Mouse (Mus musculus): Measurements from ENCODE around the gene Tcp11l2. TPM values are rescaled to one million over a fixed set of nuclear protein-coding genes. Genes with fewer than 3 reads are reported as not detected.
A peak's percentile ranks its signal among the peaks of the same experiment; 100 is the strongest.

The Tcp11l2 gene
- polyA plus RNA-seq, 1 experiment from 2014 or later: 59.9 TPM

DNA sequence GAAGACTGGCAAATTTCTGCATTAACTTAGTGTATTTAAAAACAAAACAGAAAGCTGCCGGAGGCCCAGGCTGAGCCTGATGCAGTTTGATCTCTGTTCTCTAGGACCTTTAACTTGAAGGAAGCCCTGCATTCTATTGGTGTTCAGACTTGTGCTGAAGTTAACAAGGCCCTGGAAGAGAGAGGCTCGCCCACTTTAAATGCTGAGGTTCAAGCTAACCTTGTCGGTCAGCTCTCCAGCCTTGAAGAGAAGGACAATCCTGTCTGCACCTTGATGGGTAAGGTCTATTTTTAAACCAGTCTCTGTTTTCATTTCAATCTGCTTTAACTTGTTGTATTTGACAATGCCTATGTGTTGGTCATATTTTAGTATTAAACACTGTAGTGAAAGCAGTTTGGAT, 31.9 kb downstream of the Tcp11l2 start:
- H3K36me3 ChIP-seq (replicated peaks): peaks cover 54% of the 10 kb centered on the region
- WGBS (ENCODE audit: insufficient replicate concordance): 74% methylated on average over 3 of the region's 3 CpGs
- no peak for ATAC-seq (ENCODE audit: insufficient read depth)

DNA sequence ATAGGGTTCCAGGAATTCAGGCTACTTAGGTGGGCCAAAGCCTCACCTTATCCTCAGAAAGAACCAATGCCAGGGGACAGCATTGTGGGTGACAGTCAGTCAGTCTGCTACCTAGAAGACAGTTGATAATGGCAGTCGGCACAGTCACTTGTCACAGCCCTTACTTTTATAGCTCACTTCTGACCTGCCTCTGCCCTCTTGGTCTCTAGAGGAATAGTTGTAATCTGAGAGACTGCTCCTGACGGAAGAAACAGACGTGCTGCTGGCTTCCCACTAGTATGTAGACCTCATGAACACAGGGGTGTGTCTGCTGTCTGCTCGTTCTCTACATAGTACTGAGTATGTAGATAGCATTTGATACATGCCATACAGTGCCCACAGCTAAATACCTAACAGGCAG, 33.9 kb downstream of the Tcp11l2 start:
- Histone ChIP-seq H3K4me3 (replicated peaks) (no peak overlapping the region), H3K4me1 (replicated peaks) (peaks cover 13% of the 10 kb centered on the region), H3K9ac (no peak overlapping the region), H3K27ac (replicated peaks) (no peak overlapping the region), H3K4me2 (no peak overlapping the region), H3K36me3 (replicated peaks) (peaks cover 47% of the 10 kb centered on the region), H3K9me3 (replicated peaks) (no peaks in the 10 kb centered on the region), H3K27me3 (no peaks in the 10 kb centered on the region)
- ATAC-seq (ENCODE audit: insufficient read depth): no peak
- WGBS (ENCODE audit: insufficient replicate concordance): 62% methylated on average over 4 of the region's 4 CpGs

More for the DNA sequence above, 31.9 kb downstream of the Tcp11l2 start:
- Histone ChIP-seq H3K9ac (no peak overlapping the region), H3K4me1 (replicated peaks) (0 out of 2 replicates have a peak, but pooled peaks cover 8% of the 10 kb centered on the region), H3K27ac (replicated peaks) (no peak overlapping the region), H3K27me3 (no peaks in the 10 kb centered on the region), H3K4me2 (no peak overlapping the region), H3K4me3 (replicated peaks) (no peak overlapping the region), H3K9me3 (replicated peaks) (no peaks in the 10 kb centered on the region)

DNA sequence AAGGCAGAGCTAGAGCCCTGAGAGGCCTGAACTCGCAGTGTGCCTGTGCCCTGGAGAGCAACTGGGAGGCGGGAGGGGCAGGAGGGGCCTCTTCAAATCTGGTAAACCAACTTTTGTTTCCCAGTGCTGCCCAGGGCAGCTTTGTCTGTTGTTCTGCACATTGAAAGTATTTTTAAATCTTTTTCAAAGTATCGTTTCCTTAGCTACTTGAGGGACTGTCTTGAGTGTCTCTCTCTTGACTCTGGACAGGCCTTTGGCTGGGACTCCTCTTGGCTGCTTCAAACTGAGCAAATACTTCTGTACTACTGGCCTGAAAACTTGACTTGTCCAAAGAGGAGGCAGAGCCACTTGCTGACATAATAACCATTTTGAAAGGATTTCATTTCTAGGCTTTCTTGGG, 34.4 kb downstream of the Tcp11l2 start:
- H3K4me3 ChIP-seq (replicated peaks): no peak overlapping the region
- no peaks in the 10 kb centered on the region for H3K27me3 ChIP-seq
- peaks cover 43% of the 10 kb centered on the region for H3K36me3 ChIP-seq (replicated peaks)
- ATAC-seq (ENCODE audit: insufficient read depth): no peak
- peaks cover 13% of the 10 kb centered on the region for H3K4me1 ChIP-seq (replicated peaks)
- WGBS (ENCODE audit: insufficient replicate concordance): 66% methylated on average over 3 of the region's 3 CpGs
- no peak overlapping the region for H3K9ac ChIP-seq
- H3K4me2 ChIP-seq: no peak overlapping the region
- no peak overlapping the region for H3K27ac ChIP-seq (replicated peaks)
- no peaks in the 10 kb centered on the region for H3K9me3 ChIP-seq (replicated peaks)

DNA sequence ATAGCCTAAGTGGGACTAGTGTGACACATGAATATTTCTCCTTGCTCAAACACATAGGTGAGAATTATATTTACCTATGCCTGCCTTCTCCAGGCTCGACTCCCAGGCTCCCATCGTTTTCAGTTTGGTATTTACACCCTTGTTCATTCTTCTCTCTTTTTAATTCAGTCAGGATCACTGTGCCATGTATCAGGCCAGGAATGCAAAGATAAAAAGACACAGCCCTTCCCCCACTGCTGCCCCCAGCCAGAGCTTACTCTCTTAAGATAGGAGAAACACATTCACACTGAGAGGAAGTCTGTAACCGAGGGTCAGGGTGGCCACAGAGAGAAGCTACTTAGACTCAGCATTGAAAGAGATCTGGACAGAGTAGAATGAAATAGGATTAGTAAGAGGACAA, 35.2 kb downstream of the Tcp11l2 start:
- H3K4me1 ChIP-seq (replicated peaks): peaks cover 13% of the 10 kb centered on the region
- peaks cover 39% of the 10 kb centered on the region for H3K36me3 ChIP-seq (replicated peaks)
- WGBS (ENCODE audit: insufficient replicate concordance): 39% methylated on average over 3 of the region's 3 CpGs

DNA sequence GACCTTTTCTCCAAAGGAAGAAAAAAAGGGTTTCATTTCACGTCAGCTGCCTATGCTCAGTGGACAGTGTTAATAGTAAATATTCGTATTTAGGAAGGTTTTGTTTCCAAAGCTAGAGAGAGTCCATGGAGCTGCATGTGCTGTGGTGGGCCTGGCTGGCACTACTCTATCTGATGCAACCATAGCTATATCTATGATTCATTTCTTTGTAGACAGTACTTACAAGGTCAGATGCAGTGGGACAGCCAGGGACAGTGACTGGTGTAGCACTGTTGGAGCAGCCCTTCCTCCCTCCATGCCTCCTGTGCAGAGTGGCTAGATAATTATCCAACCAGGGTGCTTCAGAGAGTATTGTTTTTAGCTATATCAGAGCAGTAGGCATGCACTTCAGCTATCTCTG, 35.9 kb downstream of the Tcp11l2 start:
- Histone ChIP-seq H3K27ac (replicated peaks) (no peak overlapping the region), H3K36me3 (replicated peaks) (peaks cover 36% of the 10 kb centered on the region), H3K4me1 (replicated peaks) (peaks cover 13% of the 10 kb centered on the region), H3K9me3 (replicated peaks) (no peaks in the 10 kb centered on the region), H3K9ac (no peak overlapping the region), H3K4me2 (no peak overlapping the region), H3K4me3 (replicated peaks) (no peak overlapping the region), H3K27me3 (no peaks in the 10 kb centered on the region)
- ATAC-seq (ENCODE audit: insufficient read depth): no peak
- WGBS (ENCODE audit: insufficient replicate concordance): 64% methylated on average over 2 of the region's 2 CpGs

More for the DNA sequence above, 35.2 kb downstream of the Tcp11l2 start:
- Histone ChIP-seq H3K9ac (no peak overlapping the region), H3K4me2 (no peak overlapping the region), H3K4me3 (replicated peaks) (no peak overlapping the region), H3K9me3 (replicated peaks) (no peaks in the 10 kb centered on the region), H3K27ac (replicated peaks) (no peak overlapping the region), H3K27me3 (no peaks in the 10 kb centered on the region)
- ATAC-seq (ENCODE audit: insufficient read depth): no peak

DNA sequence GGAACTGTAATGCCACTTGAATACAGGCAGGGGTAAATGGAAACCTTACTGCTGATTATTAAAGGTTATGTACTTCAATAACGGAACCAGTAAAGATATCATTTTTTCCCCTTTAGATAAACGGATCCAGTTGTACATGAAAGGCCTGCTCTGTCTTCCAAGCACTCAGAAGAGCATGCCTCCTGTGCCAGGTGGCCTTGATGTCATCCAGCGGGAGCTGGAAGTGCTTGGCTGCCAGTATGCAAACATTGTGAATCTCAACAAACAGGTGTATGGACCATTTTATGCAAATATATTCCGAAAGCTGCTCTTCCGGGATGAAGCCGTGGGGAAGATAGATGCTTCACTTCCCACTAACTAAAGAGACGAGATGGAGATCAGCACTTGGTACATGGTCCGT, 36.9 kb downstream of the Tcp11l2 start:
- Histone ChIP-seq H3K27me3 (no peaks in the 10 kb centered on the region), H3K27ac (replicated peaks) (no peak overlapping the region), H3K36me3 (replicated peaks) (peaks cover 29% of the 10 kb centered on the region), H3K4me1 (replicated peaks) (peaks cover 13% of the 10 kb centered on the region), H3K4me2 (no peak overlapping the region), H3K9ac (no peak overlapping the region), H3K9me3 (replicated peaks) (no peaks in the 10 kb centered on the region), H3K4me3 (replicated peaks) (no peak overlapping the region)
- 70% methylated on average over 8 of the region's 8 CpGs for WGBS (ENCODE audit: insufficient replicate concordance)
- ATAC-seq (ENCODE audit: insufficient read depth): no peak

DNA sequence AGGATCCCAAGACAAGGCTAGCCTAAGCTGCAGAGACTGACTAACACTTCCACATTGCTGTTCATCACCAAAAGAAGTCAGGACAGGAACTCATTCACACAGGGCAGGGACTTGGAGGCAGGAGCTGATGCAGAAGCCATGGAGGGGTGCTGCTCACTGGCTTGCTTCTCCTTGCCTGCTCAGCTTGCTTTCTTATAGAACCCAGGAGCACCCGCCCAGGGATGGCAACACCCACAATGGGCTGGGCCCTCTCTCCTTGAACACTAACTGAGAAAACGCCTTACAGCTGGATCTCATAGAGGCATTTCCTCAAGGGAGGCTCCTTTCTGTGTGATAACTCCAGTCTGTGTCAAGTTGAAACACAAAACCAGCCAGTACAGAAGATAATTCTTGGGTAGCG, 38.6 kb downstream of the Tcp11l2 start:
- Histone ChIP-seq H3K27ac (replicated peaks) (no peak overlapping the region), H3K4me3 (replicated peaks) (no peak overlapping the region), H3K27me3 (no peaks in the 10 kb centered on the region), H3K9ac (no peak overlapping the region), H3K9me3 (replicated peaks) (no peaks in the 10 kb centered on the region), H3K4me2 (no peak overlapping the region), H3K4me1 (replicated peaks) (peaks cover 13% of the 10 kb centered on the region), H3K36me3 (replicated peaks) (peaks cover 14% of the 10 kb centered on the region)
- ATAC-seq (ENCODE audit: insufficient read depth): no peak
- WGBS (ENCODE audit: insufficient replicate concordance): 51% methylated on average over 3 of the region's 3 CpGs

DNA sequence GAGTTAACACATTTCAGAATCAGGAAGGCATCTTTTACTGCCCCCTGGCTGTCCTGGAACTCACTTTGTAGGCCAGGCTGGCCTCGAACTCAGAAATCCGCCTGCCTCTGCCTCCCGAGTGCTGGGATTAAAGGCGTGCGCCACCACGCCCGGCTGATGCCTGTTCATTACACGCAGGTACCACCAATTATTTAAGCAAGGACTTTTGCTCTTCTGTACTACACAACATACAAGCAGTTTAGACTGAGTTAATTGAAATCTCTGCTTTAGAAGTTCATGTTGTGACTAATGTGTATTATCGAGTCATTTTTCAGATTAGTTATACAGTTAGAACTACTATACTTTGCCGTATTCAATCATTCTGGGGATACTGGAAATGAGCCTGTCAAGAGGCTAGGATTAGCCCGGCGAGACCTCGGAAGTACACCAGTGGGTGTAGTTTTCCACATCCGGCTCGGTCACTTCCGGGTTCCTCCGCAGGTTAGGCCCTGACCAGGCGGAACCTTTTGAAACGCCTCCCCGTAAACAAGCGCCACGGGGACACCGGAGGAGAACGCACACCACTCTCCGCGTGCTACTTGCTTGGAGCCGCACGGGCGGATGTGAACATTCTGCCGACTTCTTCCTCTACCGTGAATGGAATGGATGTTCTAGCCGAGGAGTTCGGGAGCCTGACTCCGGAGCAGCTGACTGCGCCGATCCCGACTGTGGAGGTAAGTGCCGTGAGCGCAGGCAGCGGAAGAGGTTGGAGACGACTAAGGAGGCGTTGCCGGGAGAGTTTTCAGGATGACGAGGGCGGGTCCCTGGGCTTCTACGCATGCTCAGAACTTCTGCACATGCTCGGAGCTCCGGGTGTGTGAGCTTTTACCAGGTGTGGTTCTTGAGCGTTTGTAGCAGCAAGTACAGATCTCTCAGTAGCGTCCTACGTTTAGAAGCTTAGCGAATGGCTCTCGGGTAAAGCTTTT, 45.7 kb downstream of the Tcp11l2 start, which contains the start of gene Polr3b:
Polr3b (plus strand) TSS at position 467 of the 965 bp plus-strand sequence.
- H3K27me3 ChIP-seq: no peaks in the 10 kb centered on the region
- H3K4me3 ChIP-seq (replicated peaks): peak within 1 kb of the TSS; percentile 83
- ATAC-seq (ENCODE audit: insufficient read depth): peak; percentile 97
- H3K9ac ChIP-seq: peak within 1 kb of the TSS; percentile 53
- H3K4me2 ChIP-seq: peak within 1 kb of the TSS; percentile 78
- peaks cover 26% of the 10 kb centered on the region for H3K4me1 ChIP-seq (replicated peaks)
- 5% methylated on average over 53 of the region's 53 CpGs for WGBS (ENCODE audit: insufficient replicate concordance)
- no peaks in the 10 kb centered on the region for H3K36me3 ChIP-seq (replicated peaks)
- H3K27ac ChIP-seq (replicated peaks): peak within 1 kb of the TSS; percentile 99
- H3K9me3 ChIP-seq (replicated peaks): no peaks in the 10 kb centered on the region

DNA sequence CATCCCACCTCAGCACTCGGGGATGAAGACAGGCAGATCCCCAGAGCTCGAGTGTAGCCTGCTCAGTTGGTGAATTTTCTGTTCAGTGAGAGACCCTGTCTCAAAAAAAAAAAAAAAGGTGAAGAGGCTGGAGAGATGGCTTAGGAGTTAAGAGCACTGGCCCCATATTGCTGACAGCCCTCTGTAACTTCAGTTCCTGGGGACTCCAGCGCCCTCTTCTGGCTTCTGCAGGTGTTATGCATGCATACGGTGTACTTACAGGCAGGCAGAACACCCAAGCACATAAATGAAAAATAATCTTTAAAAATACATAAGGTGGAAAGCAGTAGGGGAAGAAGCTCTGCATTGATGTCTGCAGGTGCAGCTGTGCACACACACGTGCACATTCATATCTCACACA, 54.8 kb downstream of the Tcp11l2 start:
- WGBS (ENCODE audit: insufficient replicate concordance): 57% methylated on average over 5 of the region's 5 CpGs
- Histone ChIP-seq H3K27ac (replicated peaks) (no peak overlapping the region), H3K4me3 (replicated peaks) (no peak overlapping the region), H3K4me2 (no peak overlapping the region), H3K9ac (no peak overlapping the region), H3K9me3 (replicated peaks) (no peaks in the 10 kb centered on the region), H3K4me1 (replicated peaks) (no peaks in the 10 kb centered on the region), H3K36me3 (replicated peaks) (peaks cover 51% of the 10 kb centered on the region), H3K27me3 (no peaks in the 10 kb centered on the region)
- peak; percentile 51; the same call in 1 of the 2 replicates for ATAC-seq (ENCODE audit: insufficient read depth)

DNA sequence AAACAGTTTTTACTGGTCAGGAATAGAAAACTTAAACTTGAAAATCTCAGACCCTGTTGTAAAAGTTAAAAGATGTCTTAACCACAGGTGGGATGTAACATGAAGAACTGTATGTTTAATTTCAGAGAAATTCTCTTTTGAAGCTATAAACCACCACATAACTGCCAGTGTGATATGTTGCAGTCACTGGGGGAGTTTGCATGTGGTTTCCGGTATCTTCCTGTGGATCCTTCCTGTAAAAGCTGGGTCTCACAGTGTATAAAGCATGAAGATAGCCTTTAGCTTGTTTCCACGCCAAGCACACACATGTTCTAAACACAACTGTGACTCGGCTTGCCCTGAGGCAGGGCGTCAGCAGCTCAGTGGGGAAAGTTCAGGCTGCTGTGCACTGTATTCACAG, 55.6 kb downstream of the Tcp11l2 start:
- H3K27me3 ChIP-seq: no peaks in the 10 kb centered on the region
- H3K36me3 ChIP-seq (replicated peaks): peaks cover 60% of the 10 kb centered on the region
- no peaks in the 10 kb centered on the region for H3K4me1 ChIP-seq (replicated peaks)
- 77% methylated on average over 4 of the region's 4 CpGs for WGBS (ENCODE audit: insufficient replicate concordance)
- no peak overlapping the region for H3K4me2 ChIP-seq
- ATAC-seq (ENCODE audit: insufficient read depth): no peak
- no peak overlapping the region for H3K4me3 ChIP-seq (replicated peaks)
- no peaks in the 10 kb centered on the region for H3K9me3 ChIP-seq (replicated peaks)
- H3K27ac ChIP-seq (replicated peaks): no peak overlapping the region
- no peak overlapping the region for H3K9ac ChIP-seq

DNA sequence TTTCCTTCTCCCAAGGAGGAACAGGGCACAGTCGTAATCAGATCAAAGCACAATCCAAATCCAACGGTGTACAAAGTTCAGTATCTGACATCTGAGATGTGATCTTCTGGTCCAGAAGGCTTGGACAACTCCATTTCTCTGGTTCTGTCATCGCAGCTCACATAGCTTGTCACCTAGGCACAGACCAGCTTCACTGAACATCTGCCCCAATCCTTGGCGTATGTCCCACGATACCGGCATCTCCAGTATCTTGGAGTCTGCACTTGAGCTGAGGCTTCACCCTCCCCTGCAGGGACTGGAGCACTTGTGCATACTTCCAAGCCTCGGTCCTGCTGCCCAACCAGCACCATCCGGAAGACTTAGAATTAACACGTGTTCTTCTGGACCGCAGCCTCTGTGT, 60.2 kb downstream of the Tcp11l2 start:
- no peak for ATAC-seq (ENCODE audit: insufficient read depth)
- WGBS (ENCODE audit: insufficient replicate concordance): 87% methylated on average over 10 of the region's 10 CpGs
- H3K9me3 ChIP-seq (replicated peaks): no peaks in the 10 kb centered on the region
- H3K27me3 ChIP-seq: no peaks in the 10 kb centered on the region
- no peak overlapping the region for H3K4me3 ChIP-seq (replicated peaks)
- no peak overlapping the region for H3K4me2 ChIP-seq
- H3K9ac ChIP-seq: no peak overlapping the region
- no peak overlapping the region for H3K27ac ChIP-seq (replicated peaks)
- H3K36me3 ChIP-seq (replicated peaks): peaks cover 51% of the 10 kb centered on the region
- peaks cover 18% of the 10 kb centered on the region for H3K4me1 ChIP-seq (replicated peaks)

All from liver, embryonic 15.5 days (tissue).